Mouse (Mus musculus) urinary bladder, postnatal 4 days (tissue): Measurements from ENCODE around the gene Has3.
"Not testable (repeated sequence)": the region's sequence is repeated elsewhere in the genome, so short reads cannot be mapped to it uniquely, and the experiment has no call there.

ENCODE experiments used
- DNase-seq, 2 experiments: peaks; one replicate each; pipeline ENCODE4 v3.0.0; 2021 to 2022; ENCODE audit warnings: low spot score in 2 of 2

The Has3 gene

GRCm38 (mm10) chr8:106884826-106885400, 14.9 kb downstream of the Has3 start:
- DNase-seq, result not testable (repeated sequence)

- DNase-seq, result peak; percentile 43 to 78
Observed at GRCm38 (mm10) chr8:106887336-106888189, 17.5 kb downstream of the Has3 start.

- DNase-seq, result no peak
Observed at GRCm38 (mm10) chr8:106888803-106889202, 18.8 kb downstream of the Has3 start.

- DNase-seq, result no peak
Observed at GRCm38 (mm10) chr8:106892210-106892805, 22.3 kb downstream of the Has3 start.

- no peak for DNase-seq
Observed at GRCm38 (mm10) chr8:106892806-106893451, 22.9 kb downstream of the Has3 start.

GRCm38 (mm10) chr8:106893481-106894156, 23.6 kb downstream of the Has3 start, which contains the start of gene Utp4:
Gene Utp4 (plus strand): TSS chr8:106893636.
- DNase-seq, result peak; percentile 85 to 87

- no peak for DNase-seq
Observed at GRCm38 (mm10) chr8:106899473-106899872, 29.4 kb downstream of the Has3 start.

- peak in 1 of 2 experiments; percentile 73 for DNase-seq
Observed at GRCm38 (mm10) chr8:106905727-106906480, 35.9 kb downstream of the Has3 start.

GRCm38 (mm10) chr8:106906635-106907034, 36.6 kb downstream of the Has3 start:
- no peak for DNase-seq

GRCm38 (mm10) chr8:106907450-106907849, 37.4 kb downstream of the Has3 start:
- DNase-seq, result no peak

- DNase-seq, result no peak
Observed at GRCm38 (mm10) chr8:106908291-106908690, 38.2 kb downstream of the Has3 start.

GRCm38 (mm10) chr8:106913631-106914030, 43.6 kb downstream of the Has3 start:
- no peak for DNase-seq

GRCm38 (mm10) chr8:106919721-106920394, 49.8 kb downstream of the Has3 start:
- DNase-seq, result no peak

- DNase-seq, result no peak
Observed at GRCm38 (mm10) chr8:106920395-106920741, 50.3 kb downstream of the Has3 start.

- no peak for DNase-seq
Observed at GRCm38 (mm10) chr8:106924057-106924456, 54.0 kb downstream of the Has3 start.

- DNase-seq, result peak in 1 of 2 experiments; percentile 39
Observed at GRCm38 (mm10) chr8:106924904-106925349, 54.9 kb downstream of the Has3 start.

- DNase-seq, result no peak
Observed at GRCm38 (mm10) chr8:106925446-106925845, 55.4 kb downstream of the Has3 start.

GRCm38 (mm10) chr8:106927247-106927646, 57.2 kb downstream of the Has3 start:
- no peak for DNase-seq

- DNase-seq, result not testable (repeated sequence)
Observed at GRCm38 (mm10) chr8:106928182-106928581, 58.1 kb downstream of the Has3 start.
